Mouse (Mus musculus): ENCODE results near the gene Crybg2. TPM values are rescaled to one million over a fixed set of nuclear protein-coding genes. Genes with fewer than 3 reads are reported as not detected.

Gene Crybg2
- polyA plus RNA-seq, 1 experiment from 2014 or later = 6.5 TPM

- Histone ChIP-seq H3K9me3 (ENCODE audit: control insufficient read depth, low read length) (no peaks in the 10 kb centered on the region), H3K27me3 (replicated peaks; ENCODE audit: control insufficient read depth, insufficient read depth, low read length) (peaks cover 41% of the 10 kb centered on the region), H3K4me3 (ENCODE audit: low read depth, low read length) (peak within 1 kb of the TSS; percentile 23), H3K4me2 (ENCODE audit: low read depth, low read length) (peak within 1 kb of the TSS; percentile 38), H3K36me3 (ENCODE audit: control insufficient read depth, insufficient read depth, low read length) (no peaks in the 10 kb centered on the region), H3K9ac (ENCODE audit: low read depth, low read length) (no peak within 1 kb of the TSS), H3K4me1 (ENCODE audit: control insufficient read depth, insufficient read depth, low read length) (peaks cover 9% of the 10 kb centered on the region), H3K27ac (replicated peaks; ENCODE audit: low read depth, low read length) (no peak within 1 kb of the TSS)
- WGBS = 8% methylated on average over 5 of the region's 9 CpGs
- ATAC-seq (ENCODE audit: low read depth) (no peak), DNase-seq (ENCODE audit: low spot score) (no peak)
Observed at GRCm38 (mm10) chr4:134018779-134019145, 41.9 kb upstream of the Crybg2 start, which contains the start of gene Lin28a. TSS of gene Lin28a (minus strand) at chr4:134018841.

- Histone ChIP-seq H3K9ac (ENCODE audit: low read depth, low read length) (no peak overlapping the region), H3K36me3 (ENCODE audit: control insufficient read depth, insufficient read depth, low read length) (no peaks in the 10 kb centered on the region), H3K9me3 (ENCODE audit: control insufficient read depth, low read length) (no peaks in the 10 kb centered on the region), H3K4me3 (ENCODE audit: low read depth, low read length) (no peak overlapping the region), H3K4me2 (ENCODE audit: low read depth, low read length) (no peak overlapping the region), H3K27ac (replicated peaks; ENCODE audit: low read depth, low read length) (no peak overlapping the region), H3K4me1 (ENCODE audit: control insufficient read depth, insufficient read depth, low read length) (peaks cover 9% of the 10 kb centered on the region), H3K27me3 (replicated peaks; ENCODE audit: control insufficient read depth, insufficient read depth, low read length) (peaks cover 41% of the 10 kb centered on the region)
- WGBS = 10% methylated on average over 2 of the region's 10 CpGs
- ATAC-seq (ENCODE audit: low read depth) (no peak; the same call in 1 of the 2 replicates), DNase-seq (ENCODE audit: low spot score) (no peak)
Observed at GRCm38 (mm10) chr4:134019210-134019609, 41.4 kb upstream of the Crybg2 start.

GRCm38 (mm10) chr4:134019641-134020351 lies 40.8 kb upstream of the Crybg2 start:
- Histone ChIP-seq H3K36me3 (ENCODE audit: control insufficient read depth, insufficient read depth, low read length) (no peaks in the 10 kb centered on the region), H3K9ac (ENCODE audit: low read depth, low read length) (no peak overlapping the region)
- 3% methylated on average over 16 of the region's 16 CpGs for WGBS

GRCm38 (mm10) chr4:134020621-134021020 lies 40.0 kb upstream of the Crybg2 start:
- Histone ChIP-seq H3K4me2 (ENCODE audit: low read depth, low read length) (no peak overlapping the region), H3K9me3 (ENCODE audit: control insufficient read depth, low read length) (no peaks in the 10 kb centered on the region), H3K27me3 (replicated peaks; ENCODE audit: control insufficient read depth, insufficient read depth, low read length) (peaks cover 41% of the 10 kb centered on the region), H3K36me3 (ENCODE audit: control insufficient read depth, insufficient read depth, low read length) (no peaks in the 10 kb centered on the region), H3K27ac (replicated peaks; ENCODE audit: low read depth, low read length) (no peak overlapping the region), H3K4me1 (ENCODE audit: control insufficient read depth, insufficient read depth, low read length) (peaks cover 9% of the 10 kb centered on the region), H3K9ac (ENCODE audit: low read depth, low read length) (no peak overlapping the region), H3K4me3 (ENCODE audit: low read depth, low read length) (no peak overlapping the region)
- WGBS = 4% methylated on average over 11 of the region's 11 CpGs
- ATAC-seq (ENCODE audit: low read depth) = no peak
- peak; percentile 73 for DNase-seq (ENCODE audit: low spot score)

More at GRCm38 (mm10) chr4:134019641-134020351, 40.8 kb upstream of the Crybg2 start:
- Histone ChIP-seq H3K9me3 (ENCODE audit: control insufficient read depth, low read length) (no peaks in the 10 kb centered on the region), H3K27me3 (replicated peaks; ENCODE audit: control insufficient read depth, insufficient read depth, low read length) (peaks cover 41% of the 10 kb centered on the region), H3K4me3 (ENCODE audit: low read depth, low read length) (no peak overlapping the region), H3K4me1 (ENCODE audit: control insufficient read depth, insufficient read depth, low read length) (peaks cover 9% of the 10 kb centered on the region), H3K4me2 (ENCODE audit: low read depth, low read length) (no peak overlapping the region), H3K27ac (replicated peaks; ENCODE audit: low read depth, low read length) (no peak overlapping the region)
- DNase-seq (ENCODE audit: low spot score) (no peak), ATAC-seq (ENCODE audit: low read depth) (no peak; the same call in 1 of the 2 replicates)

GRCm38 (mm10) chr4:134025802-134026201 lies 34.8 kb upstream of the Crybg2 start:
- Histone ChIP-seq H3K4me2 (ENCODE audit: low read depth, low read length) (no peak overlapping the region), H3K27ac (replicated peaks; ENCODE audit: low read depth, low read length) (no peak overlapping the region), H3K27me3 (replicated peaks; ENCODE audit: control insufficient read depth, insufficient read depth, low read length) (no peaks in the 10 kb centered on the region), H3K9ac (ENCODE audit: low read depth, low read length) (no peak overlapping the region), H3K36me3 (ENCODE audit: control insufficient read depth, insufficient read depth, low read length) (no peaks in the 10 kb centered on the region), H3K4me3 (ENCODE audit: low read depth, low read length) (no peak overlapping the region), H3K9me3 (ENCODE audit: control insufficient read depth, low read length) (no peaks in the 10 kb centered on the region), H3K4me1 (ENCODE audit: control insufficient read depth, insufficient read depth, low read length) (no peaks in the 10 kb centered on the region)
- WGBS = 28% methylated on average over 9 of the region's 9 CpGs
- no peak for ATAC-seq (ENCODE audit: low read depth)
- DNase-seq (ENCODE audit: low spot score) = no peak

- no peaks in the 10 kb centered on the region for H3K27me3 ChIP-seq (replicated peaks; ENCODE audit: control insufficient read depth, insufficient read depth, low read length)
- H3K9ac ChIP-seq (ENCODE audit: low read depth, low read length) = no peak overlapping the region
- ATAC-seq (ENCODE audit: low read depth) (peak; percentile 18; the same call in 1 of the 2 replicates), DNase-seq (ENCODE audit: low spot score) (peak; percentile 70)
- no peaks in the 10 kb centered on the region for H3K4me1 ChIP-seq (ENCODE audit: control insufficient read depth, insufficient read depth, low read length)
- no peaks in the 10 kb centered on the region for H3K36me3 ChIP-seq (ENCODE audit: control insufficient read depth, insufficient read depth, low read length)
- H3K27ac ChIP-seq (replicated peaks; ENCODE audit: low read depth, low read length) = no peak overlapping the region
- 4% methylated on average over 16 of the region's 16 CpGs for WGBS
- no peaks in the 10 kb centered on the region for H3K9me3 ChIP-seq (ENCODE audit: control insufficient read depth, low read length)
- H3K4me3 ChIP-seq (ENCODE audit: low read depth, low read length) = no peak overlapping the region
- H3K4me2 ChIP-seq (ENCODE audit: low read depth, low read length) = no peak overlapping the region
Observed at GRCm38 (mm10) chr4:134035953-134036352, 24.7 kb upstream of the Crybg2 start.

GRCm38 (mm10) chr4:134041317-134042123 lies 19.1 kb upstream of the Crybg2 start:
- Histone ChIP-seq H3K4me2 (ENCODE audit: low read depth, low read length) (no peak overlapping the region), H3K9ac (ENCODE audit: low read depth, low read length) (no peak overlapping the region), H3K4me3 (ENCODE audit: low read depth, low read length) (no peak overlapping the region), H3K27me3 (replicated peaks; ENCODE audit: control insufficient read depth, insufficient read depth, low read length) (no peaks in the 10 kb centered on the region), H3K36me3 (ENCODE audit: control insufficient read depth, insufficient read depth, low read length) (no peaks in the 10 kb centered on the region), H3K9me3 (ENCODE audit: control insufficient read depth, low read length) (no peaks in the 10 kb centered on the region), H3K27ac (replicated peaks; ENCODE audit: low read depth, low read length) (no peak overlapping the region), H3K4me1 (ENCODE audit: control insufficient read depth, insufficient read depth, low read length) (0 out of 2 replicates have a peak, but pooled peaks cover 3% of the 10 kb centered on the region)
- WGBS = 32% methylated on average over 9 of the region's 9 CpGs
- DNase-seq (ENCODE audit: low spot score) = peak; percentile 83
- ATAC-seq (ENCODE audit: low read depth) = peak; percentile 67; the same call in 1 of the 2 replicates

GRCm38 (mm10) chr4:134043041-134043440 lies 17.6 kb upstream of the Crybg2 start:
- DNase-seq (ENCODE audit: low spot score) (no peak), ATAC-seq (ENCODE audit: low read depth) (no peak)
- Histone ChIP-seq H3K27ac (replicated peaks; ENCODE audit: low read depth, low read length) (no peak overlapping the region), H3K36me3 (ENCODE audit: control insufficient read depth, insufficient read depth, low read length) (no peaks in the 10 kb centered on the region), H3K9me3 (ENCODE audit: control insufficient read depth, low read length) (no peaks in the 10 kb centered on the region), H3K9ac (ENCODE audit: low read depth, low read length) (no peak overlapping the region), H3K4me3 (ENCODE audit: low read depth, low read length) (no peak overlapping the region), H3K4me2 (ENCODE audit: low read depth, low read length) (no peak overlapping the region), H3K27me3 (replicated peaks; ENCODE audit: control insufficient read depth, insufficient read depth, low read length) (no peaks in the 10 kb centered on the region), H3K4me1 (ENCODE audit: control insufficient read depth, insufficient read depth, low read length) (0 out of 2 replicates have a peak, but pooled peaks cover 3% of the 10 kb centered on the region)
- 68% methylated on average over 2 of the region's 2 CpGs for WGBS

All from embryonic facial prominence, embryonic 14.5 days (tissue).